Mouse (Mus musculus): ENCODE results near the gene Insrr.
A peak's percentile ranks its signal among the peaks of the same experiment; 100 is the strongest.
"Not testable (repeated sequence)": the region's sequence is repeated elsewhere in the genome, so short reads cannot be mapped to it uniquely, and the experiment has no call there.

Gene Insrr

DNA sequence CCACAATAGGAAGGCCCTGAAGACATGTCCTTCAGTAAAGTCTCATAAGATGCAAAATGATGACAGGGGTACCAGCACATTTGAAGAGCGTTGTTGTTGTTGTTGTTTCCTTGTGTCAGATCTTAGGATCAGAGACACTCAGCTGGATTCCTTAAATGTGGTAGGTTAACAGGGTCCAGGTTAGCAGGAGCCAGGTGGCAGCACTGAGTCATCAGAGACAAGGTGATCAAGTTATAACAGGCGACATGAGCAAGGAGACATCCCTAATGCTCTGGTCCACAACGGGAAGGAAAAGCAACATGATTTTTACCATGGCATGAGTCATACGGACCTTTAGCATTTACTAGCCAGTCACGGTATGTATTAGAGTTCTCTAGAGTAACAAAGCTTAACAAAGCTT is 36.7 kb downstream of the Insrr start:
- DNase-seq (ENCODE audit: low read depth) = peak; percentile 73

GRCm38 (mm10) chr3:87838622-87839021 is 41.9 kb downstream of the Insrr start:
- peak; percentile 93 for DNase-seq (ENCODE audit: low read depth)

DNA sequence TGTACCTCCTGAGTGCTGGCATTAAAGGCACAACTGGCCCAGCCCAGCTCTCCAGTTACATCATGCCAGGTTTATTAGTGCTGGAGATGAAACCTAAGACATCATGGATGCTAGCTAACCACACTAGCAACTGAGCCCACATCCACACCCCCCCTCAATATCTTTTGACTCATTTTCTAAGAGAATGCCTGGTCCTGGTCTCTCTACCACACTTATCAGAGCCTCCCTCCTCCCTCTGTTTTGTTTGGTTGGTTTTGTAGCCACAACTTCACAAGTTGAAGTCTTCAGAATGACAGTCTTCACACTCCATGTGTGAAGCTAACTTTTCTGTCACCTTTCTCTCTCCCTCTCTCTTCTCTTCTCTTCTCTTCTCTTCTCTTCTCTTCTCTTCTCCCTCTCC is 44.1 kb downstream of the Insrr start:
- DNase-seq (ENCODE audit: low read depth) = peak; percentile 44

DNA sequence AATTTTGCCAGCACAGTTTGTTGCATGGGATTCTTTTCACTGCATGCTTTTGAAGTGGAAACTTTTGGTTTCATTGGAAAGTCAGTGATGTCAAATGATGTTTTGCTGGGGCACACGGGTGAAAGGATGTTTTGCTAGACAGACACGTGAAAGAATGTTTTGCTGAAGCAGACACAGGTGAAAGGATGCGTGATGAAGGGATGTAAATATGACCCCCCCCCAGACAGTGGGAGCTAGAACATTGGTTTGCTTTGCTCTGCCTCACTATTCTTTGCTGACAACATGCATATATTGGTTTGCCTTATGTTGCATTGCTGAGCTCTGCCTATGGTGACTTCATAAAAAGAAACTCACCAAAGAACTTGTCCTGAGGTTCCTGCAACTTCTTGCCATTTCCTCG is 48.2 kb downstream of the Insrr start:
- DNase-seq (ENCODE audit: low read depth) = peak; percentile 87

GRCm38 (mm10) chr3:87846186-87846585 is 49.4 kb downstream of the Insrr start:
- DNase-seq (ENCODE audit: low read depth) = no peak

DNA sequence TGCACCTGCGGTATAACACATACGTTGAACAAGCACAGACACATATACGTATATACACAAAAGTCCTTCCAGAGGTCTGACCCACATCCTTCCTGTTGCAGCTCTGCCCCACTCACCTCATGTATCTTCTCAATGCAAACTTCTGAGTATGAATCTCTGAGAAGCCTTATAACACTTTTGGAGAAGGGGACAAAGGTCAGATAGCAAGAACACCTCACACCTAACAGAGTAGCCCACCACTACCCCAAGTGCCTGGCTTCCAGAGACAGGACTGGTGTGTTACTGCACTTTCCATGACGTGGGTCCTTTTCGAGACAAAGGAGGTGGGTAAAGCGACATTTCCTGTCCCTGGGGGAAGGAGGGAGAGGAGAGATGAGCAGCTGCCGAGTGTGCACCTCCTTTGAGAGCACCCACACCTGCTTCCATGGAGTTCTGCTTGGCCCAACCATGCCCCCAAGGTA is 49.9 kb downstream of the Insrr start, which contains the start of gene Sh2d2a:
Gene Sh2d2a, plus strand, starts transcription at position 106 of the 461 bp plus-strand sequence.
- DNase-seq (ENCODE audit: low read depth) = peak; percentile 96

- peak; percentile 91 for DNase-seq (ENCODE audit: low read depth)
These were observed 50.9 kb downstream of the Insrr start for GRCm38 (mm10) chr3:87847680-87848079.

- peak; percentile 84 for DNase-seq (ENCODE audit: low read depth)
These were observed 52.4 kb downstream of the Insrr start for GRCm38 (mm10) chr3:87849117-87849516.

DNA sequence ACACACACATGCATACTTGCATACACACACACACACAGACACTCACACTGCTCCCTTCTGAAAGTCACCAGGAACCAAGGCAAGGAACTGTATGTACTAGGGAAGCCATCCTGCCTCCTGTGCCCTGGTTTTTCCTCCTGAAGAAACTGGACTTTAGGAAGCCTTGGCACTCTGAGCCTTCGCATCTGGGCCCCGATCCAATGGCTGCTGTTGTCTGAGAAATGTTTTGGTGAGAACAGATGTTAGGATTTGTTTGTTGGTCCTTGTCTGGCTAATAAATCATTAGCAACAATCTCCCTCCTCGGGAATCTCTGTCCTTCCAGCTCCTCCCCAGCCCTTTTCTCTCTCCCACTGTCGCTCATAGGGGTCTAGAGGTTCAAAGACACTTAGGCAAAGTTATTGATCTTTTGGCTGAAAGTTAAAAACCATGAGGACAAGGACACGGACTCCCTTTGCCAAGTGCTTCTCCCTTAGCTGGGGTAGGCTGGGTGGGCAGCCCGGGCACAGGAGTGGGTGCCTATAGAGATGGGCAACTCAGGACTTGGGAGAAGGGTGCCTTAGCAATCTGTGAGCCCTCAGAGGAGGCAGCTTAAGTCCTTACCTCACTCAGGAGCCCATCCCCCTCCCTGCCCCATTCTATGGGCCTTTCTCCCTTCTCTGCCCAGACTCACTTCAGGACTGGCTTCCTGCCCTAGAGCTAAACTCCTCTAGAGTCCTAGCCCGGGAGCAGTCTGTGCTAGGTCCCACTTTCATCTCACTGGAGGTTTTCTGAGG is 58.2 kb downstream of the Insrr start:
- peak; percentile 19 for DNase-seq (ENCODE audit: low read depth)

DNA sequence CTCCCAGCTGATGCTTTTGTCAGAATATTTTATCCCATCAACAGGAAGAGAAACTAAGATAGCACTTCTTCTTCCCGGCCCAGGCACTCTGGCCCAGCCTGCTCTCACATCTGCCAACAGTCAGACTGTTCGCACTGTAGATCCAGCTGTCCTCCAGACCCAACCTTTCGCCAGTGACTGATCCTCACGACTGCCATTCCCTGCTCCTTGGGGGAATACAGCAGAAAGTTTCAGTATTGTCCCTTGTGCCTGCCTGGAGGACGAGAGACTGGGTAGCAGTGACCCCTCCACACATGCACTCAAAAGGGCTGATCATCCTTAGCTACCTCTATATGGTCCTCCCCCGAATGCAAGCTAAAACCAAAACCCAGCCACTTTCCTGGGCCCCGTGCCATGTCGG is 59.2 kb downstream of the Insrr start:
- DNase-seq (ENCODE audit: low read depth) = no peak

GRCm38 (mm10) chr3:87857666-87858065 is 60.9 kb downstream of the Insrr start:
- DNase-seq (ENCODE audit: low read depth) = peak; percentile 26

DNA sequence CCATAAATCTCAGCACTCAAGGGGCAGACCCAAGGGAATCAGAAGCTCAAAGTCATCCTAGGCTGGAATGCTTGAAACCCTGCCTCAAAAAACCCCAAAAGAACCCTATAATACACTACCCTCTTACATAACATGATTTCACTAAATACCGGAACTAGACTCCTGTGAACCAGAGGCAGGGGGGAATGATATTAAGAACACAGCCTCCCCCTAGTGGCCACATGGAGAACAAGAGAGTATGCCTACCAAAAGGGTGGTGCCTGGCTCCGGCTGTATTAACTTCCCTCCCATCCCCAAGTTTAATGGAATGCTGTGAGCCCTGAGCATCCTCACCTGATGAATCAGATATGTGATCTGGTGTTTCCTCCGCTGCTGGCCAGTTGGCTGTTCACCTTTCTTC is 63.1 kb downstream of the Insrr start:
- peak; percentile 90 for DNase-seq (ENCODE audit: low read depth)

DNA sequence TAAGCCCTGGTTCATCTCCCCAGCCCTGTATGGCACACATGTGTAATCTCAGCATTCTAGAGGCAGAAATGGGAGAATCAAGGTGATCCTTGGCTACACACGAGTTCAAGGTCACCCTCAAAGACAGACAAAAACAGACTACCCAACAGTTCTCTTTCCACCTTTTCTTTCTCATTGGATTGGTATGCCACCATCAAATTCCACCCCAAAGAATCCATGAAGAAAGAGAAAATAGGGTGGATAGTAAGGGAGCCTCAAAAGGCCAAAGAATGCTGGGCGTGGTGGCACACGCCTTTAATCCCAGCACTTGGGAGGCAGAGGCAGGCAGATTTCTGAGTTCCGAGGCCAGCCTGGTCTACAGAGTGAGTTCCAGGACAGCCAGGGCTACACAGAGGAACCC is 67.4 kb downstream of the Insrr start:
- not testable (repeated sequence) for DNase-seq (ENCODE audit: low read depth)

All from induced T-regulatory cell, adult 2 months (primary cell).